Mouse (Mus musculus): ENCODE results near the gene Jph2.

DNA sequence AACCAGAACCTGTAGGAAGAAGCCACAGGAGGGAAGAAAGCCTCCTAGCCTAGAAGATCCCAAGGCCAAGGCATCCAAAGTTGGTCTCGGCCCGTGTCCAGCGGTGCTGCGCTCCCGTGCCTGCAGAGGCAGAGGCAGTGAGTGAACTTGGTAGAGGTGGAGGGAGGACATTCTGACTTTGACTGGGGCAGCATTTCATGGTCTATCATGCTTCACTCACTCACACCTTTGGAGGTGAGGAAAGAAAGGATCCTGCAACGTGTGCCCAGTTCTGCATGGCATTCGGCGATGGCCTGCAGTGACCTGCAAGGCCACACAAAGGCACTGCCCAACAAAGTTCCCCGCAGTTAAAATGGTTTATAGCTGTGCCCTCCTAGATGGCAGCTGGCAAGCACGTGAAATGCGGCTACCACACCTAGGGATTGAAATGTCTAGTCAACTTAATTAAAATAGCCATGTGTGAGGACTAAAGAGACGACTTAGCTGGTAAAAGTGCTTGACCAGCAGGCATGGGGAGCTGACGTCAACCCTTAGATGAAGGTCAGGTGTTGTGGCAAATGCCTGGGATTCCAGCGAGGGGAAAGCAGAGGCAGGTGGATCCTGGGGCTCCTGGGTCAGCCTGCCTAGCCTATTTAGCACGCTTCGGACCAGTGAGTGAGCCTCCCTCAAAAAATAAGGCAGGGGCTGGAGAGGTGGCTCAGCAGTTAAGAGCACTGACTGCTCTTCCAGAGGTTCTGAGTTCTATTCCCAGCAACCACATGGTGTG lies 36.8 kb downstream of the Jph2 start:
- TF ChIP-seq TCF12 (IDR thresholded peaks at IDR 0.05; ENCODE audit: low read depth, low read length) (no peak), EP300 (IDR thresholded peaks at IDR 0.05; ENCODE audit: low read depth in 1 of 2, low read length in 2 of 2) (no peak)
